Mouse (Mus musculus) liver, adult (tissue): ENCODE results near the gene Pole2.

Experiments used
- GATA4 ChIP-seq: IDR thresholded peaks from 2 replicates; pipeline ENCODE4 v1.6.1; 2014; ENCODE audit warnings: mild to moderate bottlenecking, low read length; ENCODE audit not compliant: insufficient replicate concordance

Pole2 gene

GRCm38 (mm10) chr12:69197378-69198163, 30.4 kb downstream of the Pole2 start:
- no peak for TF ChIP-seq GATA4

GRCm38 (mm10) chr12:69196444-69197377, 31.3 kb downstream of the Pole2 start, which contains the start of gene Gm49383:
TSS of gene Gm49383 (minus strand) at chr12:69197104.
- TF ChIP-seq GATA4 = no peak; the same call in 1 of the 2 replicates

DNA sequence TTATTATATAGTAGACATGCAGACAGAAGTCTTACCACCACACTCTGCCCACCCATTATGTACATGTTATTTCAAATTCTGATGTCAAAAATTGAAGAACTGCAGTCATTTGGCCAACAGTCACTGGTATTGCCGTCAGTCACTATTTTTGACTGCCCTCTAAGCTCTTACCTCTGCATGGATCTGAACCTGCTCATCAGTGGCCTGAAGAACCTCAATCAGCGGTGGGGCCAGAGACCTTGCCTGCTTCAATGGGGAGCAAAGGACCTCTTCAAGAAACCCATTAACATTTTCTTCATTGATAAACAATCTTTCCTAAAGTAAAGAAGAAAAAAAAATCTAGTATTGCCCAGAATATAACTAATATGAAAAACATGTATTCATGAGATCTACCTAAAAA, 35.4 kb downstream of the Pole2 start:
- no peak for TF ChIP-seq GATA4

DNA sequence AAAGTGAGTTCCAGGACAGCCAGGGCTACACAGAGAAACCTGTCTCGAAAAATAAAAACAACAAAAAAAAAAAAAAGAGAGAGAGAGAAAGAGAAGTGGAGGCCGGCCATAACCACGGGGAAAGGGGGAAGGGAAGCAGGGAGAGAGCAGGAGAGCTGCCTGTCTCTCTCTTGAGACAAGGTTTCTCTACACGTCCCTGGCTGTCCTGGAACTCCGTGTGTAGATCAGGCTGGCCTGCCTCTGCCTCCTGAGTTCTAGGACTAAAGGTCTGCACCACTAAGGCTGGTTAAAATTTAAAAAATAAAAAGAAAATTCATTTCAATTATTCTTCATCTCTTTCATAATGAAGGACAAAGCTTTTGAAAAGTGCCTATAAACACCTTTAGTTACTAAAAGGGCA, 36.6 kb downstream of the Pole2 start:
- TF ChIP-seq GATA4 = no peak

DNA sequence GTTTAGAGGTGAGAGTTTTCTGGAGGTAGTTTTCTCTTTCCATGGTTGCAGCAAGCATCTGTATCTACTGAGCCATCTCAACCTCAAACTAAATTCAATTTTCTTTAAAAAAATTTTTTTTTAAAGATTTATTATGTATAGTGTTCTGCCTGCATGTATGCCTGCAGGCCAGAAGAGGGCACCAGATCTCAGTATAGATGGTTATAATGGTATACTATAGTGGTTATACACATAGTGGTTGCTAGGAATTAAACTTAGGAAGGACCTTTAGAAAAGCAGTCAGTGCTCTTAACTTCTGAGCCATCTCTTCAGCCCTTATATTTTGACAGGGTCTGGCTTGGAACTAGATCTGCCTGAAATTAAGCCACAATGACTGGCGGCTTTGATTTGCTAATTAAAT, 37.5 kb downstream of the Pole2 start:
- TF ChIP-seq GATA4 = no peak

GRCm38 (mm10) chr12:69190074-69190473, 37.9 kb downstream of the Pole2 start:
- TF ChIP-seq GATA4 = no peak

GRCm38 (mm10) chr12:69186811-69187471, 41.1 kb downstream of the Pole2 start:
- TF ChIP-seq GATA4 = no peak

GRCm38 (mm10) chr12:69185371-69185770, 42.6 kb downstream of the Pole2 start:
- 0 out of 2 replicates have a peak, but pooled peaks have one; percentile 56 for TF ChIP-seq GATA4

DNA sequence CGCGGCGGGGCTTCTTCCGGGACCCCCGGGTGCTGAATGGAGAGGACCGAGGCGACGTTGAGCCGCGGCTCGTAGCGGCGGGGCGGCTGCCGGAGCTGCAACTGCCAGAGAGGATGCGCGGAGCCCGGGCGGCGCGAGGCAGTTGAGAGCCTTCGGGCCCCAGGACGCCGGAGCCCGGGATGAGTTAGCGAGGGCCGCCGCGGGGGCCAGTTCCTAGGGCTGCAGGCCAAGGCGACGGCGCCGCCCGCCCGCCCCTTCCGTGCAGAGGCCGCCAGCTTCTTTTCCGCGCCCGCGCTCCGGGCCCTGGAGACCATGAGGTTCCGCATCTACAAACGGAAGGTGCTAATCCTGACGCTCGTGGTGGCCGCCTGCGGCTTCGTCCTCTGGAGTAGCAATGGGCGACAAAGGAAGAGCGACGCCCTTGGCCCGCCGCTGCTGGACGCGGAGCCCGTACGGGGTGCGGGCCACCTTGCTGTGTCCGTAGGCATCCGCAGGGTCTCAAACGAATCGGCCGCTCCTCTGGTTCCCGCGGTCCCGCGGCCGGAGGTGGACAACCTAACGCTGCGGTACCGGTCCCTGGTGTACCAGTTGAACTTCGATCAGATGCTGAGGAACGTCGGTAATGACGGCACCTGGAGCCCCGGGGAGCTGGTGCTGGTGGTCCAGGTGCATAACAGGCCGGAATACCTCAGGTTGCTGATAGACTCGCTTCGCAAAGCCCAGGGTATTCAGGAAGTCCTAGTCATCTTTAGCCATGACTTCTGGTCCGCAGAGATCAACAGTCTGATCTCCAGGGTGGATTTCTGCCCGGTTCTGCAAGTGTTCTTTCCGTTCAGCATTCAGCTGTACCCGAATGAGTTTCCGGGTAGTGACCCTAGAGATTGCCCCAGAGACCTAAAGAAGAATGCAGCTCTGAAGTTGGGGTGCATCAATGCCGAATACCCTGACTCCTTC, 43.4 kb downstream of the Pole2 start:
- TF ChIP-seq GATA4 = no peak

GRCm38 (mm10) chr12:69183583-69184308, 44.2 kb downstream of the Pole2 start, which contains the start of the genes Rpl36al and Mgat2:
TSS of gene Rpl36al (minus strand) at chr12:69184083.
TSS of gene Mgat2 (plus strand) at chr12:69184157.
- no peak; the same call in 1 of the 2 replicates for TF ChIP-seq GATA4

DNA sequence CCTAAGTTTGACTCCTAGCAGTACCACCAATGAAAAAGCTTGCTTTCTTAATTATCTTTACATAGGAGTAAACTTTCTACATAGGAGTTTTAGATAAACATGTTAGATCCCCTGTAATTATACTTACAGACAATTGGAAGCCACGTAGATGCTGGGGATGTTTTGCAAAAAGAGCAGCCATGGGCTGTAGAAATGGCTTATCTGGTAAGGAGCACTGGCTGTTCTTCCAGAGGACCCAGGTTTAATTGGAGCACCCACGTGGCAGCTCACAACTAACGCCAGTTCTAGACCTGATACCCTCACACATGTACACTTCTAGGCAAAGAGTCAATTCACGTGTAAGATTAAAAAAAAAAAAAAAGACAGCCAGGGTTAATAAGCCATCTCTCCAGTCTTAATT, 46.2 kb downstream of the Pole2 start:
- TF ChIP-seq GATA4 = no peak

GRCm38 (mm10) chr12:69179371-69179770, 48.6 kb downstream of the Pole2 start:
- no peak for TF ChIP-seq GATA4

- no peak for TF ChIP-seq GATA4
Observed at GRCm38 (mm10) chr12:69177526-69177925, 50.5 kb downstream of the Pole2 start.
